Mouse (Mus musculus) liver, postnatal 0 days (tissue): Measurements from ENCODE around the gene Plekhh1. TPM values are rescaled to one million over a fixed set of nuclear protein-coding genes. Genes with fewer than 3 reads are reported as not detected.

Source experiments
- ATAC-seq: fragments of 200-750 bp; cut with Nextera tagmentation; 2 replicates; pipeline ENCODE4 v1.8.0; 2017; ENCODE audit warnings: mild to moderate bottlenecking, moderate library complexity
- DNase-seq: peaks from one replicate; pipeline ENCODE4 v3.0.0-alpha.2; 2016
- H3K27ac ChIP-seq: fragments of 300-500 bp; sonication (generic); 2 replicates; pipeline ENCODE4 v1.5.1; 2014; ENCODE audit warnings: antibody characterized with exemption, moderate library complexity, mild to moderate bottlenecking, low read depth
- H3K27me3 ChIP-seq: fragments of 300-500 bp; sonication (generic); 2 replicates; pipeline ENCODE4 v1.6.1; 2014; ENCODE audit warnings: low read length, control low read depth, mixed read lengths; ENCODE audit not compliant: insufficient read depth
- H3K36me3 ChIP-seq: fragments of 300-500 bp; sonication (generic); replicated peaks from 2 replicates; pipeline ENCODE4 v1.6.1; 2014; ENCODE audit warnings: mild to moderate bottlenecking, control low read depth, low read length, moderate library complexity, mixed read lengths; ENCODE audit not compliant: insufficient read depth
- H3K4me1 ChIP-seq: fragments of 300-500 bp; sonication (generic); 2 replicates; pipeline ENCODE4 v1.6.1; 2014; ENCODE audit warnings: antibody characterized with exemption, mild to moderate bottlenecking, control low read depth; ENCODE audit not compliant: insufficient read depth
- H3K4me2 ChIP-seq: fragments of 300-500 bp; sonication (generic); 2 replicates; pipeline ENCODE4 v1.6.1; 2014; ENCODE audit warnings: low read depth, mild to moderate bottlenecking, low read length, moderate library complexity, mixed read lengths
- H3K4me3 ChIP-seq: fragments of 300-500 bp; sonication (generic); 2 replicates; pipeline ENCODE4 v1.5.1; 2014; ENCODE audit warnings: low read depth, low read length
- H3K9ac ChIP-seq: fragments of 300-500 bp; sonication (generic); replicated peaks from 2 replicates; pipeline ENCODE4 v1.6.1; 2014; ENCODE audit warnings: mild to moderate bottlenecking, moderate library complexity
- H3K9me3 ChIP-seq: fragments of 300-500 bp; sonication (generic); 2 replicates; pipeline ENCODE4 v1.6.1; 2016; ENCODE audit warnings: mild to moderate bottlenecking, control low read depth, low read length, mixed read lengths
- CTCF ChIP-seq: sonication (generic); IDR thresholded peaks from 2 replicates; pipeline ENCODE4 v1.5.1; 2016; ENCODE audit warnings: antibody characterized with exemption, low read depth
- EP300 ChIP-seq: IDR thresholded peaks from 2 replicates; pipeline ENCODE4 v1.6.1; 2016; ENCODE audit warnings: antibody characterized with exemption, low read depth, mild to moderate bottlenecking
- WGBS: fragments of 180-500 bp; shearing (Covaris S2); extraction: QIAGEN DNeasy Blood & Tissue Kit; methylation state at CpG from one replicate; pipeline ENCODE4 v1.1.7; 2014; ENCODE audit not compliant: insufficient replicate concordance; 5-methylcytosine and 5-hydroxymethylcytosine counted together
- polyA plus RNA-seq: library from polyadenylated mRNA; unstranded; fragments of >200 nt; fragmentation: Nextera tagmentation; extraction: Ambion mirVana; gene quantifications from 2 replicates; pipeline ENCODE4 v1.2.1, GENCODE M21; 2015

Gene Plekhh1
- polyA plus RNA-seq, 1 experiment from 2014 or later, result 0.22 TPM

- H3K4me2 ChIP-seq, result no peak overlapping the region
- H3K4me3 ChIP-seq, result no peak overlapping the region
- TF ChIP-seq EP300 (no peak), CTCF (no peak)
- H3K9ac ChIP-seq, result no peak overlapping the region
- H3K9me3 ChIP-seq, result no peaks in the 10 kb centered on the region
- no peaks in the 10 kb centered on the region for H3K27me3 ChIP-seq
- no peaks in the 10 kb centered on the region for H3K36me3 ChIP-seq
- WGBS, result 85% methylated on average over 13 of the region's 13 CpGs
- DNase-seq (no peak), ATAC-seq (no peak)
- H3K27ac ChIP-seq, result no peak overlapping the region
- H3K4me1 ChIP-seq, result peaks cover 2% of the 10 kb centered on the region; the same call in 1 of the 2 replicates
Observed at GRCm38 (mm10) chr12:79064451-79064850, 35.5 kb downstream of the Plekhh1 start.

- no peak for TF ChIP-seq CTCF
- no peak for TF ChIP-seq EP300
- 75% methylated on average over 9 of the region's 9 CpGs for WGBS
Observed at GRCm38 (mm10) chr12:79066431-79066830, 37.5 kb downstream of the Plekhh1 start.

GRCm38 (mm10) chr12:79067526-79067925, 38.6 kb downstream of the Plekhh1 start:
- Histone ChIP-seq H3K4me1 (0 out of 2 replicates have a peak, but pooled peaks cover 2% of the 10 kb centered on the region), H3K36me3 (no peaks in the 10 kb centered on the region), H3K27ac (no peak overlapping the region), H3K4me2 (no peak overlapping the region), H3K9me3 (no peaks in the 10 kb centered on the region), H3K4me3 (no peak overlapping the region), H3K9ac (no peak overlapping the region), H3K27me3 (no peaks in the 10 kb centered on the region)
- ATAC-seq (no peak), DNase-seq (no peak)
- TF ChIP-seq EP300 (no peak), CTCF (no peak)
- 81% methylated on average over 5 of the region's 5 CpGs for WGBS

More at GRCm38 (mm10) chr12:79066431-79066830, 37.5 kb downstream of the Plekhh1 start:
- Histone ChIP-seq H3K36me3 (no peaks in the 10 kb centered on the region), H3K9ac (no peak overlapping the region), H3K4me3 (no peak overlapping the region), H3K27me3 (no peaks in the 10 kb centered on the region), H3K4me1 (0 out of 2 replicates have a peak, but pooled peaks cover 2% of the 10 kb centered on the region), H3K9me3 (no peaks in the 10 kb centered on the region), H3K4me2 (no peak overlapping the region), H3K27ac (no peak overlapping the region)
- DNase-seq (no peak), ATAC-seq (no peak)

GRCm38 (mm10) chr12:79068306-79068705, 39.3 kb downstream of the Plekhh1 start:
- H3K36me3 ChIP-seq, result no peaks in the 10 kb centered on the region
- no peak overlapping the region for H3K4me3 ChIP-seq
- H3K27me3 ChIP-seq, result no peaks in the 10 kb centered on the region
- TF ChIP-seq CTCF (no peak), EP300 (no peak)
- no peak for DNase-seq
- no peak overlapping the region for H3K27ac ChIP-seq
- WGBS, result 84% methylated on average over 11 of the region's 11 CpGs
- H3K9ac ChIP-seq, result no peak overlapping the region
- H3K4me2 ChIP-seq, result no peak overlapping the region
- ATAC-seq, result no peak
- H3K9me3 ChIP-seq, result no peaks in the 10 kb centered on the region
- 0 out of 2 replicates have a peak, but pooled peaks cover 2% of the 10 kb centered on the region for H3K4me1 ChIP-seq

- Histone ChIP-seq H3K9me3 (no peaks in the 10 kb centered on the region), H3K9ac (no peak overlapping the region), H3K4me1 (0 out of 2 replicates have a peak, but pooled peaks cover 2% of the 10 kb centered on the region), H3K27me3 (no peaks in the 10 kb centered on the region), H3K4me2 (no peak overlapping the region), H3K36me3 (no peaks in the 10 kb centered on the region), H3K27ac (no peak overlapping the region), H3K4me3 (no peak overlapping the region)
- WGBS, result 70% methylated on average over 6 of the region's 6 CpGs
- ATAC-seq (no peak), DNase-seq (no peak)
- TF ChIP-seq CTCF (no peak), EP300 (no peak)
Observed at GRCm38 (mm10) chr12:79069187-79069608, 40.2 kb downstream of the Plekhh1 start.

- no peak for DNase-seq
- H3K9me3 ChIP-seq, result no peaks in the 10 kb centered on the region
- H3K4me2 ChIP-seq, result no peak overlapping the region; the same call in 1 of the 2 replicates
- TF ChIP-seq CTCF (no peak), EP300 (no peak)
- no peak overlapping the region for H3K27ac ChIP-seq
- H3K9ac ChIP-seq, result no peak overlapping the region
- H3K27me3 ChIP-seq, result no peaks in the 10 kb centered on the region
- 0 out of 2 replicates have a peak, but pooled peaks cover 2% of the 10 kb centered on the region for H3K4me1 ChIP-seq
- no peaks in the 10 kb centered on the region for H3K36me3 ChIP-seq
- no peak overlapping the region for H3K4me3 ChIP-seq
- ATAC-seq, result no peak
- WGBS, result 60% methylated on average over 6 of the region's 6 CpGs
Observed at GRCm38 (mm10) chr12:79069916-79070315, 41.0 kb downstream of the Plekhh1 start.
